Mouse (Mus musculus): ENCODE results near the gene Yipf6. TPM values are rescaled to one million over a fixed set of nuclear protein-coding genes. Genes with fewer than 3 reads are reported as not detected.

Gene Yipf6
- polyA plus RNA-seq (2014; fragmentation: Illumina TruSeq; extraction: RNeasy Lipid Tissue Mini Kit (QIAGEN cat#74804); ENCODE audit: low read depth, low replicate concordance) = 37.7 TPM

GRCm38 (mm10) chrX:98936101-98936500, at the start of gene Yipf6:
Gene Yipf6 (plus strand): TSS chrX:98936316.

GRCm38 (mm10) chrX:98890406-98891116, 45.6 kb upstream of the Yipf6 start, which contains the start of gene Ophn1:
Gene Ophn1 (minus strand): TSS chrX:98891025.

Other genes with a start within 250 kb of the Yipf6 start
- 17.8 TPM for gene Ophn1, start 45.3 kb upstream of the Yipf6 start, polyA plus RNA-seq (2014; fragmentation: Illumina TruSeq; extraction: RNeasy Lipid Tissue Mini Kit (QIAGEN cat#74804); ENCODE audit: low read depth, low replicate concordance)
- 19.2 TPM for gene Stard8, start 66.9 kb downstream of the Yipf6 start, polyA plus RNA-seq (2014; fragmentation: Illumina TruSeq; extraction: RNeasy Lipid Tissue Mini Kit (QIAGEN cat#74804); ENCODE audit: low read depth, low replicate concordance)
- gene Efnb1, start 199.8 kb downstream of the Yipf6 start, polyA plus RNA-seq (2014; fragmentation: Illumina TruSeq; extraction: RNeasy Lipid Tissue Mini Kit (QIAGEN cat#74804); ENCODE audit: low read depth, low replicate concordance) = 25.9 TPM